Mouse (Mus musculus) monocyte, adult 5-6 weeks (primary cell): ENCODE data around the gene Ttc6. TPM values are rescaled to one million over a fixed set of nuclear protein-coding genes. Genes with fewer than 3 reads are reported as not detected.

Experiments
- ATAC-seq: fragments of 153-309, 156-312 bp; replicated peaks from 2 replicates; pipeline ENCODE4 v1.8.0; 2017; ENCODE audit warnings: mild to moderate bottlenecking; ENCODE audit not compliant: low TSS enrichment, insufficient number of reproducible peaks, severe bottlenecking, poor library complexity, low FRiP score
- total RNA-seq: library from RNA; stranded (forward); fragments of 200-1000, 200-491, 200-594 nt; gene quantifications from 3 replicates; pipeline ENCODE4 v1.2.3, GENCODE M21; 2017

Gene Ttc6
- total RNA-seq, 1 experiment from 2014 or later, result 0.19 TPM

- no peak for ATAC-seq
These were observed 19.1 kb upstream of the Ttc6 start for GRCm38 (mm10) chr12:57544641-57545370.

GRCm38 (mm10) chr12:57545371-57546241 is 18.3 kb upstream of the Ttc6 start:
- ATAC-seq, result no peak

GRCm38 (mm10) chr12:57546415-57547201 is 17.3 kb upstream of the Ttc6 start, which contains the start of gene Foxa1:
Gene Foxa1, minus strand, starts transcription at chr12:57546916.
- ATAC-seq, result no peak

GRCm38 (mm10) chr12:57547890-57548289 is 16.0 kb upstream of the Ttc6 start:
- no peak for ATAC-seq

- ATAC-seq, result no peak
These were observed 15.4 kb upstream of the Ttc6 start for GRCm38 (mm10) chr12:57548352-57548980.

GRCm38 (mm10) chr12:57548981-57549666 is 14.8 kb upstream of the Ttc6 start:
- no peak for ATAC-seq

GRCm38 (mm10) chr12:57549667-57550160 is 14.2 kb upstream of the Ttc6 start:
- no peak for ATAC-seq

- ATAC-seq, result no peak
These were observed 13.6 kb upstream of the Ttc6 start for GRCm38 (mm10) chr12:57550181-57550808.

- ATAC-seq, result no peak
These were observed 13.0 kb upstream of the Ttc6 start for GRCm38 (mm10) chr12:57550881-57551280.

GRCm38 (mm10) chr12:57552286-57552685 is 11.6 kb upstream of the Ttc6 start:
- ATAC-seq, result no peak

- ATAC-seq, result no peak
These were observed 9.8 kb upstream of the Ttc6 start for GRCm38 (mm10) chr12:57554091-57554490.

- ATAC-seq, result no peak
These were observed 7.9 kb downstream of the Ttc6 start for GRCm38 (mm10) chr12:57571773-57572172.

GRCm38 (mm10) chr12:57572415-57572814 is 8.5 kb downstream of the Ttc6 start:
- ATAC-seq, result no peak

GRCm38 (mm10) chr12:57575931-57576628 is 12.2 kb downstream of the Ttc6 start:
- ATAC-seq, result no peak

GRCm38 (mm10) chr12:57607624-57608023 is 43.7 kb downstream of the Ttc6 start:
- no peak for ATAC-seq

- no peak for ATAC-seq
These were observed 51.2 kb downstream of the Ttc6 start for GRCm38 (mm10) chr12:57615137-57615536.

- ATAC-seq, result no peak
These were observed 58.1 kb downstream of the Ttc6 start for GRCm38 (mm10) chr12:57622030-57622429.
